Mouse (Mus musculus) G1E (cell line): ENCODE measurements around the gene Ube2b.

ENCODE experiments used
- CTCF ChIP-seq: IDR thresholded peaks from 2 replicates; pipeline ENCODE4 v1.5.1; 2012; ENCODE audit warnings: low read depth, low read length, inconsistent platforms, mixed read lengths
- GATA1 ChIP-seq: IDR thresholded peaks from 2 replicates; pipeline ENCODE4 v1.6.1; 2012; ENCODE audit warnings: borderline replicate concordance, low read length, inconsistent platforms, mixed read lengths

- TF ChIP-seq CTCF (no peak), GATA1 (no peak)
These were observed 57.7 kb downstream of the Ube2b start for GRCm38 (mm10) chr11:51942602-51943499.
